Mouse (Mus musculus): ENCODE measurements around the gene Egfl7.

Egfl7 gene

GRCm38 (mm10) chr2:26579714-26580113, at the start of gene Egfl7:
TSS of gene Egfl7 (plus strand) at chr2:26580014.
- no peak for DNase-seq (ENCODE audit: low spot score)

DNA sequence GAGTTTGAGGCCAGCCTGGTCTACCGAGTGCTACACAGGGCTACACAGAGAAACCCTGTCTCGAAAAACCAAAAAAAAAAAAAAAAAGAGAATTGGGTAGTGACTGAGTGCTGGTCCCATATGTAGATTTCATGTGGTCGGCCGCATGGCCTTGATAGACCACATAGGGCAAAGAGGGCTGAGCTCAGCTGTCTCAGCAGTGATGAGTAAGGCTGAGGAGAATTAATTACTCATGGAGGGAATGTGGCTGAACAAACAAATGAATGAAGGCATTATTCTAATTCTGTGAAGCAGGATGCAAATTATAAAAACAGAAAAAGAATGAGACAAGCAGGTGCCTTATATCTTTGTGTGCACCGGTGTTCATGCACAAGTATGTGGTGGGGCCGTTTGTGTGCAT, 48.0 kb upstream of the Egfl7 start:
- DNase-seq (ENCODE audit: low spot score), result no peak

DNA sequence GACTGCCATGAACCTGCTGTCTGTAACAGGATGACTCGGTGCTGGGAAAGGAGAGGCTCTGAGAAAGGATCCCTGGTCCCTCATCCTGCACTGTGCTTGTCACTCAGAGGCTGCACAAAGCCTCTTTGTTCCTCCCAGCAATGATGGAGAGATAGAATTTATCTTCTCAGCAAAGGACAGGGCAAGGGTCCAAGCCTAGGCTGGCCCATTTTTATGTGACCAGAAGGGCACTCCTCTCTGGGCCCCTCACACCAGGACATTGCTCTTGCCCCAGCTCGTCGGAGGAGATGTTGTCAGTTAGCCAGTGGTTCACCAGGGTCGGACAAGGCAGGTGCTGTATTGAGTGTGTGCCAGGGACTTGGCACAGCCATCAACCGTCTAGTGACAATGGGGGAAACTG, 46.6 kb upstream of the Egfl7 start:
- no peak for DNase-seq (ENCODE audit: low spot score)

DNA sequence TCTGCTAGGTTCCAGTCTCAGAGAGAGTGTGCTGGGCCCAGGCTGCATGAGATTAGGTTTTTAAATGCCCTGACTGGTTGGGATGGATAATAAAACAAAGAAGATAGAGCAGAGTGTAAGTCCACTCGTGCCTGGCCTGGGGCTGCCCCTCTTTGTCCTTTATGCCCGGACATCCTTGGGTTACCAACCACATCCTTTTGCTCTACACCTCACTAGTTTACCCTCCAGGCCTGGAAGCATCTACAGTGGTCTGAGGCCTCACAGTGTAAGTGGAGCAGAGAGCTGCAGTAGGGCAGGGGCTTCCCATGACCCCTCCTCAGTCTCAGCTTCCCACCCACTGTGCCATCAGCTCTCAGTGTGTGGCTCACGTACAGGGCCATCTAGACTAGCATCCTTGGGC, 45.7 kb upstream of the Egfl7 start:
- DNase-seq (ENCODE audit: low spot score), result no peak

GRCm38 (mm10) chr2:26534616-26535015, 45.2 kb upstream of the Egfl7 start:
- DNase-seq (ENCODE audit: low spot score), result no peak

DNA sequence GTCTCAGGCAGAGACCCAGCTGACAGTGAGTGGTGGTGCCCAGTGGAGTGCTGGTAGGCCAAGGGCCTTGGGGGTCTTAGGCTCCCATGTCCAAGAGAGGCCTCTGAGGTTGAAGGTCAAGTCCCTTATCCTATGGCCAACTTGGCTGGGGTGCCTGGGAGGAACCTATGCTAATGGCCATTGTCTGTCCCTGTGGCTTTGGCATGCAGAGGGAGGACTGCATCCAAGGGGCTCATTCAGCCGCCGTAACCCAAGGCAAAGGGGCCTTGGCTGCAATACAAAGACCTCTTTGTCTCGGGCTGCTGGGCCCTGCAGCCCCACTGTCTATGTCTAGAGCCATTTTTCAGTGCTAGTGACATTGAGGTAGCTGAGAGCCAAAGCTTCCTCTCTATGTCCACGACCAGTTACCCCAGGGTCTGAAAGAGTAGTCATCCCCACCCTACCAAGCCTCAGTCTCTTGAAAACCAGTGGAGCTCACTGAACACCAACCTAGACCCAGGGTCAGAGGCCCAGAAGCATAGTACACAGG, 44.2 kb upstream of the Egfl7 start:
- no peak for DNase-seq (ENCODE audit: low spot score)

GRCm38 (mm10) chr2:26539516-26539915, 40.3 kb upstream of the Egfl7 start:
- no peak for DNase-seq (ENCODE audit: low spot score)

GRCm38 (mm10) chr2:26540721-26541120, 39.1 kb upstream of the Egfl7 start:
- DNase-seq (ENCODE audit: low spot score), result no peak

GRCm38 (mm10) chr2:26541258-26541910, 38.4 kb upstream of the Egfl7 start:
- DNase-seq (ENCODE audit: low spot score), result no peak

DNA sequence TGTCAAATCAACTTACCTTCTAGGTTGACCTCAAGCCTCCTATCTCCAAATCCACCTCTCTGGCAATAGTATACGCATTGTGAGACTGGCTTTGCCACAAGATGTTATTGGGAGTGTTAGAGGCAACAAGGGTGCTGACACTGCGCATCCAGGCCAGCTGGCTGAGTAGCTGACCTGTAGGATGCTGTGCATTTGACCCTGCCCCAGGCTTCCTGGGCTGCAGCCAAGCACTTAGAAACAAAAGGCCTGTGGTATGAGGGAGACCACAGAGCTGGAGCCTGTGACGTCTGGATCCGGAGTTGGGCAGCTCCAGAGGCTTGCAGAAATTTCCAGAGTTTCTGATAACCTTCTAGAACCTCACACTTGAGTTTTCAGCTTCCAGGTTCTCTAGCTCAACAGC, 36.7 kb upstream of the Egfl7 start:
- DNase-seq (ENCODE audit: low spot score), result no peak

- DNase-seq (ENCODE audit: low spot score), result no peak
These were observed 36.0 kb upstream of the Egfl7 start for GRCm38 (mm10) chr2:26543768-26544167.

DNA sequence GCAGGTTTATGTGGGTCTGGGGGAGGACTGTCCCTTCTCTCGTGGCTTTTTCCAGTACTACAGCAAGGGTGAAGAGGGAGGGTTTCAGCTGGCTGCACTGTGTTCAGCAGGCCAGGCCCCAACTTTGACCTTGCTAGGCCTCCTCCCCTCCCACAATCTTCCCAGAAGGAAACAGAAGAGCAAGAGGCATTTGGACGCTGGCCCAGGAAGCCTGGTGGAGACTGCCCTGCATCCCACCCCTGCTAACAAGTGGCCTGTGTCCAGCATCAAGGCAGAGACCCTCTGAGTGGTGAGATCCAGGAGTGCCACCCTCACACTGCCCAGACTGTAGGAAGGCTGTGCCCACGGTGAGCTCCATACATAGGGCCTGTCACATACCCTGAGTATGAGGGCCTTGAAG, 35.5 kb upstream of the Egfl7 start:
- peak; percentile 51 for DNase-seq (ENCODE audit: low spot score)

- no peak for DNase-seq (ENCODE audit: low spot score)
These were observed 32.3 kb upstream of the Egfl7 start for GRCm38 (mm10) chr2:26547481-26547880.

GRCm38 (mm10) chr2:26549801-26550200, 30.0 kb upstream of the Egfl7 start:
- no peak for DNase-seq (ENCODE audit: low spot score)

- no peak for DNase-seq (ENCODE audit: low spot score)
These were observed 29.6 kb upstream of the Egfl7 start for GRCm38 (mm10) chr2:26550205-26550604.

GRCm38 (mm10) chr2:26550777-26551176, 29.0 kb upstream of the Egfl7 start:
- peak; percentile 57 for DNase-seq (ENCODE audit: low spot score)

DNA sequence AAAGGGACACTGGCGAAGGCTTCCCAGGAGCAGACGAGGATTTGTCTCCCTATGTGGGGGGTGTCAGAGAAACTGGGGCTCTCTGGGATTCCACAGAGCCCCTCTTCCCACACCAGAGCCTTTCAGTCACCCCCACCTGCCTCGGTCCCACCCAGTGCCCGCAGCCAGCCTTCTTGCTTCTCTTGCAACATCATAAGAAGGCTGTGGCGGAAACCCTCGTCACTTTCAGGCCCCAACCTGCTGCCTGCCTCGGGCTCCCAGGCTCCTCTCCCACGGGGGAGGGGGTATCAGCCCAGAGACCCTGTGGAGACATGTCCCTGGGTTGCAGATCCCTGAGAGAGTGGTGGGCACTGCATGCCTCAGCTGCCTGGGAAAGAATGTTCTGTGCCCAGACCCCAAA, 28.4 kb upstream of the Egfl7 start:
- DNase-seq (ENCODE audit: low spot score), result no peak

DNA sequence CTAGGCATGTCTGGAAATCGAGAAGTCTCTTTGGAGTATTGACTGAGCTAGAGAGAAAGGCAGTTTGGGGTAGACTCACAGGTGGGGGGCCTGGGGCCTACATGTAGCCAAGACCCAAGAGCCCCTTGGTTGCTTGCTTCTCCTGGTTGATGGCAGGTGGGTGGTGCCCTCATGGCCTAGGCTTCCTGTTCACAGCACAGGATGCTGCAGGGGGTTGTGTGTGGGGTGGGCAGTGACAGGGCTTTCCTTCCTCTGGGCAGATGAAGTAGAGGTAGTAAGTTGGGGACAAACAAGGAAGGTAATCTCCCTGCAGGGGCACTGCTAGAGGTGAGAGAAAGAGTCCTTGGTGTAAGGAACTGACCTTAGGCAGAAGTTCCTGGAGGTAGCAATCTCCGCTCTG, 27.7 kb upstream of the Egfl7 start:
- no peak for DNase-seq (ENCODE audit: low spot score)

- DNase-seq (ENCODE audit: low spot score), result no peak
These were observed 25.9 kb upstream of the Egfl7 start for GRCm38 (mm10) chr2:26553904-26554303.

DNA sequence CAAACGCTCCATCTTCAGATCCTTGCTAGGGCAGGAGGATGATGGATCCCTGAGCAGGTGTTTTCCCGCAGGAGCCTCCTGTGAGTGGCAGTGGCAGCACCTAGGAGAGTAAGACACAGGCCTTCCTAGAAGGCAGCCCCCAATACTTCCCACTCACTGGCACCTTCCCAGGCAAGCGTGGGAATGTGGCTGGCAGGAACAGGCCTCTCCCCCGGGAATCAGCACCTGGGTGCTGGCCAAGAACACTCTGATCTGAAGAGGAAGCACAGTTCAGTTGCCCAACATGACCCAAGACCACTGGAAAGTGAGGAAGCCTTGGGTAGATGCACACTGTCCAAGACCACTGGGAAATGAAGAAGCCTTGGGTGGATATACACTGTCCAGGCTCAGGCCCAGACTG, 24.7 kb upstream of the Egfl7 start:
- peak; percentile 51 for DNase-seq (ENCODE audit: low spot score)

GRCm38 (mm10) chr2:26556535-26556993, 23.2 kb upstream of the Egfl7 start:
- peak; percentile 59 for DNase-seq (ENCODE audit: low spot score)

- no peak for DNase-seq (ENCODE audit: low spot score)
These were observed 19.3 kb upstream of the Egfl7 start for GRCm38 (mm10) chr2:26560506-26560905.

GRCm38 (mm10) chr2:26561351-26562016, 18.3 kb upstream of the Egfl7 start:
- no peak for DNase-seq (ENCODE audit: low spot score)

GRCm38 (mm10) chr2:26566221-26566620, 13.6 kb upstream of the Egfl7 start:
- no peak for DNase-seq (ENCODE audit: low spot score)
